Mouse (Mus musculus): ENCODE measurements around the gene Mtnr1b.

- TF ChIP-seq POLR2A (IDR thresholded peaks at IDR 0.05; ENCODE audit: insufficient read length, low read depth) (no peak), MYOD1 (IDR thresholded peaks at IDR 0.05; ENCODE audit: control insufficient read depth in 1 of 3, insufficient read length in 2 of 3, low read depth in 2 of 3) (no peak), MAX (IDR thresholded peaks at IDR 0.05; ENCODE audit: low read depth) (no peak), POLR2AphosphoS2 (IDR thresholded peaks at IDR 0.05; ENCODE audit: insufficient read length, low read depth) (no peak), SRF (IDR thresholded peaks at IDR 0.05; ENCODE audit: control insufficient read depth, insufficient read length, low read depth) (no peak), TCF12 (IDR thresholded peaks at IDR 0.05; ENCODE audit: insufficient read depth, poor library complexity, severe bottlenecking) (no peak), TCF3 (IDR thresholded peaks at IDR 0.05; ENCODE audit: insufficient read length, low read depth) (no peak), CEBPB (IDR thresholded peaks at IDR 0.05; ENCODE audit: insufficient read depth, poor library complexity, severe bottlenecking) (no peak), REST (IDR thresholded peaks at IDR 0.05; ENCODE audit: insufficient read depth, insufficient read length) (no peak), USF1 (IDR thresholded peaks at IDR 0.05; ENCODE audit: low read depth) (no peak), E2F4 (IDR thresholded peaks at IDR 0.05; ENCODE audit: insufficient read depth) (no peak)
Measured at GRCm38 (mm10) chr9:15845390-15845789, 29.0 kb downstream of the Mtnr1b start.

All from myocyte (in vitro differentiated cells).